Mouse (Mus musculus) liver, postnatal 0 days (tissue): ENCODE measurements at regions not wholly inside any gene's neighbourhood (a gene's known extent, or its start where the extent isn't known, plus 50 kb on each side); places are given as distances from the start of the nearest gene placed in this dataset.

Experiments used
- CTCF ChIP-seq: sonication (generic); IDR thresholded peaks from 2 replicates; pipeline ENCODE4 v1.5.1; 2016; ENCODE audit warnings: antibody characterized with exemption, low read depth
- EP300 ChIP-seq: IDR thresholded peaks from 2 replicates; pipeline ENCODE4 v1.6.1; 2016; ENCODE audit warnings: antibody characterized with exemption, low read depth, mild to moderate bottlenecking

DNA sequence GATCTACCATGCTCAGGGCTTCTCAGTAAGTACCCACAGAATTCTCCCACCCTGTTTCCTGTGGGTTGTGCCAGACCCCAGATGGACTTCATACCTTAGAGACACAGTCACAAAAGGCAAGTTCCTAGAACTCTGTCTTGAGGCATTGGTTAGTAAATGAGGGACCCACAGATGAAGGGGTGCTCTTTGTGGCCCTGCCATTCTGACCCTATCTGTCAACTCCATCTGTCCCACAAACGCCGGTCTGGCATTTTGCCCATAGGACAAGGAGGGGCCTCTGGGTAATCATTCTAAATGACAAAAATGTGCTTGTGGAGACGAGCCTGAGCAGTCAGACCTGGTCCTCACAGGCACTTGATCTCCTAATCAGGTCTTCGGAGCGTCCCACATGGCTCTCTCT lies 516.2 kb upstream of the Zdhhc25 start:
- no peak for TF ChIP-seq CTCF
- TF ChIP-seq EP300, result no peak
